Mouse (Mus musculus): Measurements from ENCODE around the gene Tmem178b. TPM values are rescaled to one million over a fixed set of nuclear protein-coding genes. Genes with fewer than 3 reads are reported as not detected.

Tmem178b gene
- polyA plus RNA-seq, 1 experiment: 0.37 TPM

- no peak overlapping the region for H3K4me3 ChIP-seq (replicated peaks; ENCODE audit: extremely low read depth, low read depth, low read length)
- H3K4me1 ChIP-seq (ENCODE audit: control insufficient read depth, insufficient read depth, low read length): no peaks in the 10 kb centered on the region
- no peak for DNase-seq
- 54% methylated on average over 1 of the region's 1 CpGs for WGBS
- no peak for TF ChIP-seq CTCF (IDR thresholded peaks at IDR 0.05; ENCODE audit: insufficient read depth, low read length)
- TF ChIP-seq POLR2A (IDR thresholded peaks at IDR 0.05; ENCODE audit: borderline replicate concordance, extremely low read depth, low read depth, low read length): no peak
Observed at GRCm38 (mm10) chr6:40063899-40064298, 190.8 kb downstream of the Tmem178b start.

GRCm38 (mm10) chr6:40064342-40064741 lies 191.3 kb downstream of the Tmem178b start:
- 58% methylated on average over 2 of the region's 2 CpGs for WGBS
- H3K4me1 ChIP-seq (ENCODE audit: control insufficient read depth, insufficient read depth, low read length): no peaks in the 10 kb centered on the region
- H3K4me3 ChIP-seq (replicated peaks; ENCODE audit: extremely low read depth, low read depth, low read length): no peak overlapping the region
- no peak for DNase-seq
- TF ChIP-seq POLR2A (IDR thresholded peaks at IDR 0.05; ENCODE audit: borderline replicate concordance, extremely low read depth, low read depth, low read length) (no peak), CTCF (IDR thresholded peaks at IDR 0.05; ENCODE audit: insufficient read depth, low read length) (no peak)

- DNase-seq: no peak
- 23% methylated on average over 6 of the region's 6 CpGs for WGBS
Observed at GRCm38 (mm10) chr6:40068467-40068866, 195.4 kb downstream of the Tmem178b start.

GRCm38 (mm10) chr6:40071007-40071406 lies 197.9 kb downstream of the Tmem178b start:
- H3K4me1 ChIP-seq (ENCODE audit: control insufficient read depth, insufficient read depth, low read length): no peaks in the 10 kb centered on the region
- 29% methylated on average over 3 of the region's 3 CpGs for WGBS
- H3K4me3 ChIP-seq (replicated peaks; ENCODE audit: extremely low read depth, low read depth, low read length): no peak overlapping the region
- DNase-seq: no peak
- TF ChIP-seq CTCF (IDR thresholded peaks at IDR 0.05; ENCODE audit: insufficient read depth, low read length) (no peak), POLR2A (IDR thresholded peaks at IDR 0.05; ENCODE audit: borderline replicate concordance, extremely low read depth, low read depth, low read length) (no peak)

More at GRCm38 (mm10) chr6:40068467-40068866, 195.4 kb downstream of the Tmem178b start:
- Histone ChIP-seq H3K4me1 (ENCODE audit: control insufficient read depth, insufficient read depth, low read length) (no peaks in the 10 kb centered on the region), H3K4me3 (replicated peaks; ENCODE audit: extremely low read depth, low read depth, low read length) (no peak overlapping the region)
- TF ChIP-seq POLR2A (IDR thresholded peaks at IDR 0.05; ENCODE audit: borderline replicate concordance, extremely low read depth, low read depth, low read length) (no peak), CTCF (IDR thresholded peaks at IDR 0.05; ENCODE audit: insufficient read depth, low read length) (no peak)

- no peak overlapping the region for H3K4me3 ChIP-seq (replicated peaks; ENCODE audit: extremely low read depth, low read depth, low read length)
- no peak for DNase-seq
- TF ChIP-seq CTCF (IDR thresholded peaks at IDR 0.05; ENCODE audit: insufficient read depth, low read length) (no peak), POLR2A (IDR thresholded peaks at IDR 0.05; ENCODE audit: borderline replicate concordance, extremely low read depth, low read depth, low read length) (no peak)
- WGBS: 13% methylated on average over 1 of the region's 1 CpGs
- H3K4me1 ChIP-seq (ENCODE audit: control insufficient read depth, insufficient read depth, low read length): no peaks in the 10 kb centered on the region
Observed at GRCm38 (mm10) chr6:40076089-40076488, 203.0 kb downstream of the Tmem178b start.

GRCm38 (mm10) chr6:40076670-40077313 lies 203.7 kb downstream of the Tmem178b start:
- Histone ChIP-seq H3K4me1 (ENCODE audit: control insufficient read depth, insufficient read depth, low read length) (no peaks in the 10 kb centered on the region), H3K4me3 (replicated peaks; ENCODE audit: extremely low read depth, low read depth, low read length) (no peak overlapping the region)
- DNase-seq: no peak
- no peak for TF ChIP-seq CTCF (IDR thresholded peaks at IDR 0.05; ENCODE audit: insufficient read depth, low read length)
- no peak for TF ChIP-seq POLR2A (IDR thresholded peaks at IDR 0.05; ENCODE audit: borderline replicate concordance, extremely low read depth, low read depth, low read length)
- 74% methylated on average over 5 of the region's 5 CpGs for WGBS

- no peak overlapping the region for H3K4me3 ChIP-seq (replicated peaks; ENCODE audit: extremely low read depth, low read depth, low read length)
- no peaks in the 10 kb centered on the region for H3K4me1 ChIP-seq (ENCODE audit: control insufficient read depth, insufficient read depth, low read length)
- no peak for TF ChIP-seq POLR2A (IDR thresholded peaks at IDR 0.05; ENCODE audit: borderline replicate concordance, extremely low read depth, low read depth, low read length)
- no peak for TF ChIP-seq CTCF (IDR thresholded peaks at IDR 0.05; ENCODE audit: insufficient read depth, low read length)
- no peak for DNase-seq
- 63% methylated on average over 3 of the region's 3 CpGs for WGBS
Observed at GRCm38 (mm10) chr6:40078353-40078752, 205.3 kb downstream of the Tmem178b start.

GRCm38 (mm10) chr6:40083726-40084125 lies 210.7 kb downstream of the Tmem178b start:
- no peak for TF ChIP-seq CTCF (IDR thresholded peaks at IDR 0.05; ENCODE audit: insufficient read depth, low read length)
- no peak for TF ChIP-seq POLR2A (IDR thresholded peaks at IDR 0.05; ENCODE audit: borderline replicate concordance, extremely low read depth, low read depth, low read length)
- Histone ChIP-seq H3K4me1 (ENCODE audit: control insufficient read depth, insufficient read depth, low read length) (no peaks in the 10 kb centered on the region), H3K4me3 (replicated peaks; ENCODE audit: extremely low read depth, low read depth, low read length) (no peak overlapping the region)
- 87% methylated on average over 3 of the region's 3 CpGs for WGBS
- no peak for DNase-seq

GRCm38 (mm10) chr6:40091250-40091651 lies 218.2 kb downstream of the Tmem178b start:
- WGBS: 25% methylated on average over 5 of the region's 5 CpGs
- DNase-seq: no peak
- no peak for TF ChIP-seq POLR2A (IDR thresholded peaks at IDR 0.05; ENCODE audit: borderline replicate concordance, extremely low read depth, low read depth, low read length)
- TF ChIP-seq CTCF (IDR thresholded peaks at IDR 0.05; ENCODE audit: insufficient read depth, low read length): no peak
- Histone ChIP-seq H3K4me1 (ENCODE audit: control insufficient read depth, insufficient read depth, low read length) (no peaks in the 10 kb centered on the region), H3K4me3 (replicated peaks; ENCODE audit: extremely low read depth, low read depth, low read length) (no peak overlapping the region)

GRCm38 (mm10) chr6:40098498-40098897 lies 225.4 kb downstream of the Tmem178b start:
- no peak for DNase-seq
- no peaks in the 10 kb centered on the region for H3K4me1 ChIP-seq (ENCODE audit: control insufficient read depth, insufficient read depth, low read length)
- H3K4me3 ChIP-seq (replicated peaks; ENCODE audit: extremely low read depth, low read depth, low read length): no peak overlapping the region
- 67% methylated on average over 2 of the region's 2 CpGs for WGBS
- TF ChIP-seq CTCF (IDR thresholded peaks at IDR 0.05; ENCODE audit: insufficient read depth, low read length): no peak
- TF ChIP-seq POLR2A (IDR thresholded peaks at IDR 0.05; ENCODE audit: borderline replicate concordance, extremely low read depth, low read depth, low read length): no peak
